Mouse (Mus musculus): ENCODE measurements at regions not wholly inside any gene's neighbourhood (a gene's known extent, or its start where the extent isn't known, plus 50 kb on each side); places are given as distances from the start of the nearest gene placed in this dataset.

DNA sequence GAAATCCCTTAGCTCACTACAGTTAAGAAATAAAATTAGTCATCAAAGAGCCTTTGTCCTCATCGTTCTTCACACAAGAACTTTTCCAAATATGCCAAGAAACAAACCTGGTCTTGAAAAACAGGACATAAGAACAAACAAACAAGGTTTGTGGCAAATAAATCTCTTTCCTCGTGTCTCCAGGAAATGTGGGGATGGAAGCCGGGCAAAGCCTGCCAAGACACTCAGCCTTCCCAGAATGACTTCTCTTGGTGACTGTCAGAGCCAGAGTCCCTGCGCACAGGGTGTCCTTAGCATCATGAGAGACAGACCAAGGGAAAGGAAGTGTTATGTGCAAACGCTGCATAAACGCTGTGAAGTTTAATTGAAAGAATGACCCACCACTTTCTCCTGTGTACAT, 147.2 kb downstream of the Foxo1 start:
- no peak overlapping the region for H3K4me3 ChIP-seq (ENCODE audit: low read depth, low read length)
- 0 out of 2 replicates have a peak, but pooled peaks have one; percentile 36 for ATAC-seq
- no peaks in the 10 kb centered on the region for H3K9me3 ChIP-seq (ENCODE audit: low read length)
- H3K36me3 ChIP-seq (replicated peaks; ENCODE audit: insufficient read depth, low read length), result no peaks in the 10 kb centered on the region
- peaks cover 6% of the 10 kb centered on the region for H3K4me1 ChIP-seq (ENCODE audit: insufficient read depth)
- WGBS (ENCODE audit: insufficient replicate concordance), result 23% methylated on average over 6 of the region's 6 CpGs
- no peaks in the 10 kb centered on the region for H3K27me3 ChIP-seq (ENCODE audit: insufficient read depth, low read length)
- H3K9ac ChIP-seq (replicated peaks), result no peak overlapping the region
- no peak overlapping the region for H3K4me2 ChIP-seq (ENCODE audit: low read depth, low read length)
- H3K27ac ChIP-seq (ENCODE audit: low read depth), result no peak overlapping the region
- no peak for DNase-seq
- TF ChIP-seq CTCF (IDR thresholded peaks at IDR 0.05; ENCODE audit: low read depth) (no peak), EP300 (IDR thresholded peaks at IDR 0.05; ENCODE audit: low read depth) (no peak)

GRCm38 (mm10) chr3:52414017-52414416, 145.9 kb downstream of the Foxo1 start:
- 59% methylated on average over 6 of the region's 6 CpGs for WGBS (ENCODE audit: insufficient replicate concordance)
- DNase-seq (no peak), ATAC-seq (no peak)
- H3K4me3 ChIP-seq (ENCODE audit: low read depth, low read length), result no peak overlapping the region
- H3K36me3 ChIP-seq (replicated peaks; ENCODE audit: insufficient read depth, low read length), result no peaks in the 10 kb centered on the region
- TF ChIP-seq CTCF (IDR thresholded peaks at IDR 0.05; ENCODE audit: low read depth), result no peak
- no peak for TF ChIP-seq EP300 (IDR thresholded peaks at IDR 0.05; ENCODE audit: low read depth)
- H3K9ac ChIP-seq (replicated peaks), result no peak overlapping the region
- no peak overlapping the region for H3K27ac ChIP-seq (ENCODE audit: low read depth)
- no peaks in the 10 kb centered on the region for H3K27me3 ChIP-seq (ENCODE audit: insufficient read depth, low read length)
- peaks cover 6% of the 10 kb centered on the region for H3K4me1 ChIP-seq (ENCODE audit: insufficient read depth)
- H3K9me3 ChIP-seq (ENCODE audit: low read length), result no peaks in the 10 kb centered on the region
- no peak overlapping the region for H3K4me2 ChIP-seq (ENCODE audit: low read depth, low read length)

- DNase-seq (peak; percentile 40), ATAC-seq (no peak)
- Histone ChIP-seq H3K27me3 (ENCODE audit: insufficient read depth, low read length) (no peaks in the 10 kb centered on the region), H3K9ac (replicated peaks) (no peak overlapping the region), H3K4me3 (ENCODE audit: low read depth, low read length) (no peak overlapping the region), H3K9me3 (ENCODE audit: low read length) (no peaks in the 10 kb centered on the region), H3K4me2 (ENCODE audit: low read depth, low read length) (no peak overlapping the region), H3K27ac (ENCODE audit: low read depth) (no peak overlapping the region), H3K36me3 (replicated peaks; ENCODE audit: insufficient read depth, low read length) (no peaks in the 10 kb centered on the region), H3K4me1 (ENCODE audit: insufficient read depth) (peaks cover 6% of the 10 kb centered on the region)
- WGBS (ENCODE audit: insufficient replicate concordance), result 28% methylated on average over 10 of the region's 10 CpGs
- no peak for TF ChIP-seq CTCF (IDR thresholded peaks at IDR 0.05; ENCODE audit: low read depth)
- TF ChIP-seq EP300 (IDR thresholded peaks at IDR 0.05; ENCODE audit: low read depth), result no peak
Observed at GRCm38 (mm10) chr3:52413187-52413746, 145.1 kb downstream of the Foxo1 start.

GRCm38 (mm10) chr3:52411356-52411755, 143.2 kb downstream of the Foxo1 start:
- H3K27ac ChIP-seq (ENCODE audit: low read depth), result no peak overlapping the region
- H3K9me3 ChIP-seq (ENCODE audit: low read length), result no peaks in the 10 kb centered on the region
- no peak overlapping the region for H3K4me3 ChIP-seq (ENCODE audit: low read depth, low read length)
- no peak for DNase-seq
- H3K36me3 ChIP-seq (replicated peaks; ENCODE audit: insufficient read depth, low read length), result no peaks in the 10 kb centered on the region
- no peak overlapping the region for H3K4me2 ChIP-seq (ENCODE audit: low read depth, low read length)
- TF ChIP-seq CTCF (IDR thresholded peaks at IDR 0.05; ENCODE audit: low read depth) (no peak), EP300 (IDR thresholded peaks at IDR 0.05; ENCODE audit: low read depth) (no peak)
- ATAC-seq, result no peak
- H3K9ac ChIP-seq (replicated peaks), result no peak overlapping the region
- peaks cover 6% of the 10 kb centered on the region for H3K4me1 ChIP-seq (ENCODE audit: insufficient read depth)
- WGBS (ENCODE audit: insufficient replicate concordance), result 65% methylated on average over 5 of the region's 5 CpGs
- H3K27me3 ChIP-seq (ENCODE audit: insufficient read depth, low read length), result no peaks in the 10 kb centered on the region

DNA sequence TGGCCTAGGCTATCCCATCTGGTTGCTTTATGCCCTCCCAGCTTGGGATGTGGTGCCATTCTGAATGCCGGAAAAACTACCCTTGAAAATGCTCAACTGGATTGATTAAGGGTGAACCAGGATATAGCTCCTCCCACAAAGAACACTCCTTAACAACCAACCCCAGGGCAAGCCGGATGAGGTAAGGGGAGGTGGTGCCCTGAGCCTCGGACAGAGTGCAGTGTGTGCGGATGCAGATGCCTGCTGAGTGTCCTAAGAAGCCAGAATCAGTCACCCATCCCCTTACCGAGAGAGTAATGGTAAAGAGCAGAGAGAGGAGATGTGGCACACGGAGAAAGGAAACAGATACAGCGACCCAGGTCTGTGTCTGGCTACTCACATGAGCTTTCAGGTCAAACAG, 141.3 kb downstream of the Foxo1 start:
- Histone ChIP-seq H3K9me3 (ENCODE audit: low read length) (no peaks in the 10 kb centered on the region), H3K4me2 (ENCODE audit: low read depth, low read length) (no peak overlapping the region; the same call in 1 of the 2 replicates), H3K36me3 (replicated peaks; ENCODE audit: insufficient read depth, low read length) (no peaks in the 10 kb centered on the region), H3K4me1 (ENCODE audit: insufficient read depth) (peaks cover 6% of the 10 kb centered on the region), H3K27ac (ENCODE audit: low read depth) (no peak overlapping the region), H3K9ac (replicated peaks) (no peak overlapping the region), H3K27me3 (ENCODE audit: insufficient read depth, low read length) (no peaks in the 10 kb centered on the region), H3K4me3 (ENCODE audit: low read depth, low read length) (no peak overlapping the region)
- TF ChIP-seq CTCF (IDR thresholded peaks at IDR 0.05; ENCODE audit: low read depth) (no peak), EP300 (IDR thresholded peaks at IDR 0.05; ENCODE audit: low read depth) (no peak)
- DNase-seq (no peak), ATAC-seq (no peak)
- 65% methylated on average over 7 of the region's 7 CpGs for WGBS (ENCODE audit: insufficient replicate concordance)

- Histone ChIP-seq H3K27me3 (ENCODE audit: insufficient read depth, low read length) (no peaks in the 10 kb centered on the region), H3K9me3 (ENCODE audit: low read length) (no peaks in the 10 kb centered on the region), H3K4me2 (ENCODE audit: low read depth, low read length) (no peak overlapping the region), H3K27ac (ENCODE audit: low read depth) (no peak overlapping the region), H3K4me1 (ENCODE audit: insufficient read depth) (peaks cover under 1% of the 10 kb centered on the region; the same call in 1 of the 2 replicates), H3K4me3 (ENCODE audit: low read depth, low read length) (no peak overlapping the region), H3K9ac (replicated peaks) (no peak overlapping the region), H3K36me3 (replicated peaks; ENCODE audit: insufficient read depth, low read length) (no peaks in the 10 kb centered on the region)
- TF ChIP-seq EP300 (IDR thresholded peaks at IDR 0.05; ENCODE audit: low read depth) (no peak), CTCF (IDR thresholded peaks at IDR 0.05; ENCODE audit: low read depth) (no peak)
- no peak for ATAC-seq
- DNase-seq, result no peak
- 80% methylated on average over 5 of the region's 5 CpGs for WGBS (ENCODE audit: insufficient replicate concordance)
Observed at GRCm38 (mm10) chr3:52406778-52407318, 138.7 kb downstream of the Foxo1 start.

Data from liver, postnatal 0 days (tissue).